Mouse (Mus musculus) CH12.LX (cell line): ENCODE measurements around the gene Etl4. TPM values are rescaled to one million over a fixed set of nuclear protein-coding genes. Genes with fewer than 3 reads are reported as not detected.

ENCODE experiments used
- DNase-seq: peaks from one replicate; pipeline ENCODE4 v3.0.0-alpha.2; 2013; ENCODE audit errors: extremely low read depth
- H3K27ac ChIP-seq: 2 replicates; pipeline ENCODE4 v1.5.1; 2012; ENCODE audit warnings: low read depth, mild to moderate bottlenecking, control low read depth, moderate library complexity; ENCODE audit not compliant: insufficient read depth
- H3K27me3 ChIP-seq: replicated peaks from 2 replicates; pipeline ENCODE3; 2012; ENCODE audit warnings: inconsistent platforms
- H3K36me3 ChIP-seq, 2 experiments: replicated peaks in 1 of 2; 2 replicates each; pipeline versions ENCODE3 to v1.6.1; 2012; ENCODE audit warnings: inconsistent platforms in 1 of 2, low read length in 1 of 2, mild to moderate bottlenecking in 1 of 2, mixed read lengths in 1 of 2, moderate library complexity in 1 of 2; ENCODE audit not compliant: control insufficient read depth in 1 of 2, insufficient read depth in 1 of 2
- H3K4me1 ChIP-seq, 2 experiments: 2 replicates each; pipeline ENCODE4 v1.6.1; 2012; ENCODE audit warnings: inconsistent platforms in 1 of 2, moderate library complexity in 1 of 2; ENCODE audit not compliant: insufficient read depth in 2 of 2, control insufficient read depth in 1 of 2
- H3K4me2 ChIP-seq: 2 replicates; pipeline ENCODE4 v1.6.1; 2012; ENCODE audit warnings: low read depth, mild to moderate bottlenecking, control low read depth; ENCODE audit not compliant: poor library complexity, insufficient read depth, severe bottlenecking
- H3K4me3 ChIP-seq, 3 experiments: fragments of 150-350 bp in 1 of 3; sonication (generic) in 1 of 3; replicated peaks in 1 of 3; 2 replicates each; pipeline versions ENCODE3 to v1.5.1; 2011 to 2012; ENCODE audit warnings: low read depth in 2 of 3, low read length in 2 of 3, mild to moderate bottlenecking in 2 of 3, moderate library complexity in 2 of 3, control low read depth in 1 of 3, improper control_type of control experiment in 1 of 3, inconsistent platforms in 1 of 3, mixed read lengths in 1 of 3; ENCODE audit not compliant: poor library complexity in 1 of 3
- H3K79me2 ChIP-seq: replicated peaks from 2 replicates; pipeline ENCODE4 v1.6.1; 2012; ENCODE audit warnings: mild to moderate bottlenecking, moderate library complexity; ENCODE audit not compliant: control insufficient read depth, poor library complexity, insufficient read depth, severe bottlenecking; ENCODE audit errors: extremely low read depth
- H3K9ac ChIP-seq: 2 replicates; pipeline ENCODE4 v1.6.1; 2012; ENCODE audit warnings: low read depth, mild to moderate bottlenecking, control low read depth, moderate library complexity; ENCODE audit not compliant: insufficient read depth
- H3K9me3 ChIP-seq: replicated peaks from 2 replicates; pipeline ENCODE3; 2012; ENCODE audit warnings: low read length, inconsistent platforms, mixed read lengths
- CHD1 ChIP-seq: IDR thresholded peaks from 2 replicates; pipeline ENCODE4 v1.6.1; 2012; ENCODE audit warnings: low read depth, low read length, improper control_type of control experiment, inconsistent platforms
- E2F4 ChIP-seq: IDR thresholded peaks from 2 replicates; pipeline ENCODE4 v1.6.1; 2011; ENCODE audit warnings: low read depth, low read length, improper control_type of control experiment; ENCODE audit not compliant: insufficient replicate concordance
- ELF1 ChIP-seq: IDR thresholded peaks from 2 replicates; pipeline ENCODE4 v1.6.1; 2014; ENCODE audit warnings: low read depth, mild to moderate bottlenecking, inconsistent platforms, low read length, improper control_type of control experiment
- EP300 ChIP-seq: IDR thresholded peaks from 2 replicates; pipeline ENCODE4 v1.6.1; 2011; ENCODE audit warnings: low read length, improper control_type of control experiment
- ETS1 ChIP-seq: conservative IDR thresholded peaks from 2 replicates; pipeline ENCODE4 v1.6.1; 2012; ENCODE audit warnings: low read depth, mild to moderate bottlenecking, inconsistent platforms, low read length, improper control_type of control experiment, moderate library complexity
- GABPA ChIP-seq: IDR thresholded peaks from 2 replicates; pipeline ENCODE4 v1.6.1; 2012; ENCODE audit warnings: low read depth, low read length, improper control_type of control experiment, inconsistent platforms; ENCODE audit not compliant: insufficient replicate concordance
- IRF4 ChIP-seq: IDR thresholded peaks from 2 replicates; pipeline ENCODE4 v1.6.1; 2014; ENCODE audit warnings: low read depth, mild to moderate bottlenecking, inconsistent platforms, low read length, improper control_type of control experiment
- KAT2A ChIP-seq: IDR thresholded peaks from 2 replicates; pipeline ENCODE4 v1.6.1; 2012; ENCODE audit warnings: low read length, improper control_type of control experiment, inconsistent platforms; ENCODE audit not compliant: insufficient replicate concordance
- MAX ChIP-seq: IDR thresholded peaks from 2 replicates; pipeline ENCODE4 v1.6.1; 2011; ENCODE audit warnings: low read length, improper control_type of control experiment
- MAZ ChIP-seq: IDR thresholded peaks from 2 replicates; pipeline ENCODE4 v1.6.1; 2012; ENCODE audit warnings: low read depth, mild to moderate bottlenecking, inconsistent platforms, low read length, improper control_type of control experiment, moderate library complexity
- MEF2A ChIP-seq: IDR thresholded peaks from 2 replicates; pipeline ENCODE4 v1.6.1; 2014; ENCODE audit warnings: low read depth, mild to moderate bottlenecking, inconsistent platforms, low read length, improper control_type of control experiment, borderline replicate concordance
- MXI1 ChIP-seq: IDR thresholded peaks from 2 replicates; pipeline ENCODE4 v1.6.1; 2011; ENCODE audit warnings: mild to moderate bottlenecking, low read depth, low read length, improper control_type of control experiment
- MYC ChIP-seq: IDR thresholded peaks from 2 replicates; pipeline ENCODE4 v1.6.1; 2011; ENCODE audit warnings: low read depth, mild to moderate bottlenecking, improper control_type of control experiment, low read length
- NRF1 ChIP-seq: IDR thresholded peaks from 2 replicates; pipeline ENCODE4 v1.6.1; 2014; ENCODE audit warnings: low read depth, mild to moderate bottlenecking, inconsistent platforms, low read length, improper control_type of control experiment, moderate library complexity
- PAX5 ChIP-seq: IDR thresholded peaks from 2 replicates; pipeline ENCODE4 v1.6.1; 2012; ENCODE audit warnings: low read length, inconsistent platforms, mixed read lengths
- POLR2A ChIP-seq: IDR thresholded peaks from 2 replicates; pipeline ENCODE4 v1.6.1; 2011; ENCODE audit warnings: low read depth, mild to moderate bottlenecking, improper control_type of control experiment, low read length
- POLR2AphosphoS2 ChIP-seq: IDR thresholded peaks from 2 replicates; pipeline ENCODE4 v1.6.1; 2011; ENCODE audit warnings: low read depth, low read length, improper control_type of control experiment
- RAD21 ChIP-seq: IDR thresholded peaks from 2 replicates; pipeline ENCODE4 v1.6.1; 2011; ENCODE audit warnings: low read depth, mild to moderate bottlenecking, low read length, improper control_type of control experiment, moderate library complexity
- RCOR1 ChIP-seq: conservative IDR thresholded peaks from 2 replicates; pipeline ENCODE4 v1.6.1; 2012; ENCODE audit warnings: low read depth, mild to moderate bottlenecking, inconsistent platforms, low read length, improper control_type of control experiment
- SMC3 ChIP-seq: IDR thresholded peaks from 2 replicates; pipeline ENCODE4 v1.6.1; 2011; ENCODE audit warnings: low read depth, low read length, improper control_type of control experiment
- TBP ChIP-seq: conservative IDR thresholded peaks from 2 replicates; pipeline ENCODE4 v1.6.1; 2011; ENCODE audit warnings: low read depth, low read length, improper control_type of control experiment
- TCF12 ChIP-seq: IDR thresholded peaks from 2 replicates; pipeline ENCODE4 v1.6.1; 2014; ENCODE audit warnings: low read depth, mild to moderate bottlenecking, inconsistent platforms, low read length, improper control_type of control experiment
- UBTF ChIP-seq: IDR thresholded peaks from 2 replicates; pipeline ENCODE4 v1.6.1; 2012; ENCODE audit warnings: low read depth, mild to moderate bottlenecking, inconsistent platforms, low read length, improper control_type of control experiment, moderate library complexity
- USF2 ChIP-seq: conservative IDR thresholded peaks from 2 replicates; pipeline ENCODE4 v1.6.1; 2011; ENCODE audit warnings: low read depth, low read length, improper control_type of control experiment
- ZC3H11A ChIP-seq: IDR thresholded peaks from 2 replicates; pipeline ENCODE4 v1.6.1; 2012; ENCODE audit warnings: low read depth, mild to moderate bottlenecking, inconsistent platforms, low read length, improper control_type of control experiment
- ZKSCAN1 ChIP-seq: IDR thresholded peaks from 2 replicates; pipeline ENCODE4 v1.6.1; 2012; ENCODE audit warnings: low read depth, inconsistent platforms, low read length, improper control_type of control experiment, borderline replicate concordance
- dilution Hi-C: fragments of 300-500 bp; cut with MboI; formaldehyde crosslinking; loops from 2 replicates; pipeline ENCODE4 v1.14.3; 2020; ENCODE audit warnings: low sequenced_read_pairs; ENCODE audit not compliant: extremely low pct_unique_long_range_greater_than_20kb, extremely low pct_ligation_motif_present
- in situ Hi-C: fragments of 300-500 bp; cut with MboI; formaldehyde crosslinking; loops from 3 replicates; pipeline ENCODE4 v1.14.3; 2019; ENCODE audit warnings: low sequenced_read_pairs, low pct_ligation_motif_present, low pct_unique_long_range_greater_than_20kb, mixed read lengths
- polyA plus RNA-seq: library from polyadenylated mRNA; unstranded; fragments of >175 nt; gene quantifications from 2 replicates; pipeline ENCODE4 v1.2.1, GENCODE M21; 2012; ENCODE audit warnings: low read depth; ENCODE audit not compliant: insufficient read length
- total RNA-seq, 2 experiments: library from RNA; depleted of rRNA; stranded (reverse); fragments of 300-350 nt in 1 of 2; fragments of >200 nt in 1 of 2; gene quantifications; 2 replicates each; pipeline ENCODE4 v1.2.3; 2012 to 2014

Etl4 gene
- total and polyA plus RNA-seq, 3 experiments, result 7.2 to 18.6 (median 11.7) TPM

DNA sequence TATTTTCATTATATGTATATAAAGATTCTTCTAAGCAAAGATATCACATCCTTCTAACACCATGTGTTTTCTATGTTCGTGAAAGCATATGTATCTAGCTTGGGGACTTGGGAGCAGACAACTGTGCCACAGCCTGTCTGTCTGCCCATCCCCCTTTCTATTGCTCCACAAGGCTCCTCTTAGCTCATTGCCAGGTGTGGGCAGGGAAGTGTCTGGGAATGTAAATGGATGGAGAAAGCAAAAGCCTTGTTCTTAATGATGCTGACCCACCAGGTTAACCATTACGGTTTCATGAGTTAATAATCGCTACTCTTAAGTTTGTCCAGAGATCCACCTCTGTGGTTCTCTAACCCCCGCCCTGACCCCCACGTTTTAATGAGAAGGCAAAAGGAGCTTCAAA lies 439.7 kb downstream of the Etl4 start:
- TF ChIP-seq MXI1 (no peak), MAX (no peak), USF2 (no peak), MYC (no peak), NRF1 (no peak), GABPA (no peak), POLR2A (no peak), ETS1 (no peak), PAX5 (no peak), E2F4 (no peak)
- dilution Hi-C loops, result no loop called here
- no peak overlapping the region for H3K4me2 ChIP-seq
- H3K4me1 ChIP-seq, result no peaks in the 10 kb centered on the region
- H3K9ac ChIP-seq, result no peak overlapping the region
- H3K9me3 ChIP-seq, result no peaks in the 10 kb centered on the region
- H3K79me2 ChIP-seq, result no peaks in the 10 kb centered on the region
- no peak for DNase-seq
- H3K27me3 ChIP-seq, result no peaks in the 10 kb centered on the region
- H3K27ac ChIP-seq, result no peak overlapping the region
- H3K4me3 ChIP-seq, result no peak overlapping the region
- no peaks in the 10 kb centered on the region for H3K36me3 ChIP-seq
- in situ Hi-C loops, result no loop called here

DNA sequence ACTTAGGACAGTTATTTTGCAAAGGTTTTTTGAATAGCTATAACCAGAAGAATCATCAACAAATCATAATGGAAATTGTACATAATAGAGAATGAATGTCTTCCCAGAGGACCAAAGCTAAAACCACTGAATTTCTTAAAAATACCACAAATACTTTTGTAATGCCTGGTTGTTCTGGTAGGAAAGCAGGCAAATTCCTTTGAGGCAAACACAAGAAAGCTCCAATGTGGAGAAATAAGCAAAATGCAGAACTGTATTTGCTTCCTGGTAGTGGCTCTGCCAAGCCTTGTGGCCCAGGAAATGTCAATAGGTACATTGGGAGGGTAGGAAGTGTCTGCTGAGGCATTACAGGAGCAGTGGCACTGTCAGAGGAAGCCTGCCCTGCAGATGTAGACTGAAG lies 443.2 kb downstream of the Etl4 start:
- H3K79me2 ChIP-seq, result no peaks in the 10 kb centered on the region
- no peak overlapping the region for H3K4me3 ChIP-seq
- no peak for DNase-seq
- no peaks in the 10 kb centered on the region for H3K9me3 ChIP-seq
- TF ChIP-seq NRF1, result no peak
- no peak for TF ChIP-seq POLR2AphosphoS2
- no peak for TF ChIP-seq MAZ
- TF ChIP-seq SMC3, result no peak
- H3K27me3 ChIP-seq, result no peaks in the 10 kb centered on the region
- in situ Hi-C loops (no loop called here), dilution Hi-C loops (no loop called here)
- H3K36me3 ChIP-seq, result no peaks in the 10 kb centered on the region
- no peaks in the 10 kb centered on the region for H3K4me1 ChIP-seq
- no peak overlapping the region for H3K4me2 ChIP-seq
- no peak overlapping the region for H3K27ac ChIP-seq
- H3K9ac ChIP-seq, result no peak overlapping the region

DNA sequence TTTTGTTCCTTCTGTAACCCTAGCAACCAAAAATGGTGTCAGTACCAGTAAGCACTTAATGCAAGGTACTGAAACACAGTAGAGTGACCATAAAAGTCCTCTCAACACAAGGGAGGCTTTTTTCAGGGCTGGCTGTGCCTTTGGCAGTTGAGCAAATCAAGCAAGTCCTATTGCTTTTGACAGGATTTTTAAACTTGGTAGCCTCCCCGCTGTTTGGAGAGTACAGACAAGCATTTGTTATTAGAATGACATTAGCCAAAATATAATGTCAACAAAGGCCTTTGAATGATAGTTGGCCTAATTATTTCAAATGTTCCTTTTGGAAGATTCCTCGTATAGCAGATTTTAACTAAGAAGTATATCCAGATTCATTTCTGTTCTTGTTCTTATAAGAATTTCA lies 467.4 kb downstream of the Etl4 start:
- dilution Hi-C loops, result no loop called here
- Histone ChIP-seq H3K27ac (no peak overlapping the region), H3K4me1 (peaks cover 11 to 20% of the 10 kb centered on the region in 2 experiments), H3K9me3 (no peaks in the 10 kb centered on the region), H3K4me3 (no peak overlapping the region), H3K36me3 (no peaks in the 10 kb centered on the region), H3K27me3 (no peaks in the 10 kb centered on the region), H3K4me2 (no peak overlapping the region), H3K79me2 (no peaks in the 10 kb centered on the region), H3K9ac (no peak overlapping the region)
- no peak for DNase-seq
- TF ChIP-seq POLR2A (no peak), ZC3H11A (no peak), UBTF (no peak), EP300 (no peak), CHD1 (no peak), POLR2AphosphoS2 (no peak), ELF1 (no peak), ZKSCAN1 (no peak), MYC (no peak), TCF12 (no peak), ETS1 (no peak), KAT2A (no peak), RCOR1 (no peak), TBP (no peak), GABPA (no peak), MEF2A (no peak), E2F4 (no peak), IRF4 (no peak), RAD21 (no peak)
- in situ Hi-C loops, result no loop called here
